Mouse (Mus musculus): ENCODE measurements around the gene Flnb.

Gene Flnb

GRCm38 (mm10) chr14:7943101-7943800 is 125.5 kb downstream of the Flnb start:
- DNase-seq (ENCODE audit: low read depth, low spot score) = no peak

GRCm38 (mm10) chr14:7943801-7944135 is 126.0 kb downstream of the Flnb start:
- DNase-seq (ENCODE audit: low read depth, low spot score) = no peak

- DNase-seq (ENCODE audit: low read depth, low spot score) = peak; percentile 33
Observed at GRCm38 (mm10) chr14:7944349-7945039, 126.7 kb downstream of the Flnb start.

- DNase-seq (ENCODE audit: low read depth, low spot score) = no peak
Observed at GRCm38 (mm10) chr14:7945261-7945660, 127.5 kb downstream of the Flnb start.

- no peak for DNase-seq (ENCODE audit: low read depth, low spot score)
Observed at GRCm38 (mm10) chr14:7951234-7951633, 133.5 kb downstream of the Flnb start.

- peak; percentile 18 for DNase-seq (ENCODE audit: low read depth, low spot score)
Observed at GRCm38 (mm10) chr14:7952610-7953254, 135.0 kb downstream of the Flnb start.

GRCm38 (mm10) chr14:7954071-7954471 is 136.3 kb downstream of the Flnb start:
- DNase-seq (ENCODE audit: low read depth, low spot score) = no peak

- DNase-seq (ENCODE audit: low read depth, low spot score) = no peak
Observed at GRCm38 (mm10) chr14:7956427-7956826, 138.7 kb downstream of the Flnb start.

GRCm38 (mm10) chr14:7957049-7957448 is 139.3 kb downstream of the Flnb start, which contains the start of gene Gm45521:
Gene Gm45521 (plus strand): TSS chr14:7957288.
- DNase-seq (ENCODE audit: low read depth, low spot score) = no peak

- peak; percentile 31 for DNase-seq (ENCODE audit: low read depth, low spot score)
Observed at GRCm38 (mm10) chr14:7960616-7961015, 142.9 kb downstream of the Flnb start.

GRCm38 (mm10) chr14:7961714-7962113 is 144.0 kb downstream of the Flnb start:
- no peak for DNase-seq (ENCODE audit: low read depth, low spot score)

GRCm38 (mm10) chr14:7962626-7963025 is 144.9 kb downstream of the Flnb start:
- no peak for DNase-seq (ENCODE audit: low read depth, low spot score)

- DNase-seq (ENCODE audit: low read depth, low spot score) = no peak
Observed at GRCm38 (mm10) chr14:7963160-7963559, 145.4 kb downstream of the Flnb start.

GRCm38 (mm10) chr14:7964219-7964889 is 146.6 kb downstream of the Flnb start:
- DNase-seq (ENCODE audit: low read depth, low spot score) = peak; percentile 84

GRCm38 (mm10) chr14:7971889-7972493 is 154.2 kb downstream of the Flnb start:
- no peak for DNase-seq (ENCODE audit: low read depth, low spot score)

- DNase-seq (ENCODE audit: low read depth, low spot score) = no peak
Observed at GRCm38 (mm10) chr14:7974643-7975042, 156.9 kb downstream of the Flnb start.

GRCm38 (mm10) chr14:7975177-7975576 is 157.4 kb downstream of the Flnb start:
- no peak for DNase-seq (ENCODE audit: low read depth, low spot score)

GRCm38 (mm10) chr14:7977471-7977870 is 159.7 kb downstream of the Flnb start:
- DNase-seq (ENCODE audit: low read depth, low spot score) = no peak

GRCm38 (mm10) chr14:7978183-7978582 is 160.4 kb downstream of the Flnb start:
- DNase-seq (ENCODE audit: low read depth, low spot score) = no peak

GRCm38 (mm10) chr14:7981226-7981625 is 163.5 kb downstream of the Flnb start:
- no peak for DNase-seq (ENCODE audit: low read depth, low spot score)

- DNase-seq (ENCODE audit: low read depth, low spot score) = no peak
Observed at GRCm38 (mm10) chr14:7986913-7987312, 169.2 kb downstream of the Flnb start.

GRCm38 (mm10) chr14:7989371-7989770 is 171.6 kb downstream of the Flnb start:
- DNase-seq (ENCODE audit: low read depth, low spot score) = peak; percentile 45

Measured in CD4-positive, CD25-positive, alpha-beta regulatory T cell, adult 2 months (primary cell).